Mouse (Mus musculus): ENCODE results near the gene Kif19a. TPM values are rescaled to one million over a fixed set of nuclear protein-coding genes. Genes with fewer than 3 reads are reported as not detected.

Kif19a gene
- polyA plus RNA-seq, 1 experiment, result 19.3 TPM

GRCm38 (mm10) chr11:114726965-114727825, 38.0 kb upstream of the Kif19a start, which contains the start of gene Dnaic2:
Dnaic2 (plus strand) TSS chr11:114727408.
- peak within 1 kb of the TSS; percentile 81 for H3K4me3 ChIP-seq (ENCODE audit: control insufficient read depth, low read depth, low read length)
- no peaks in the 10 kb centered on the region for H3K36me3 ChIP-seq (ENCODE audit: control insufficient read depth, insufficient read depth, low read length)
- no peak within 1 kb of the TSS for H3K27ac ChIP-seq (ENCODE audit: control insufficient read depth, insufficient read depth, low read depth, low read length)
- no peaks in the 10 kb centered on the region for H3K27me3 ChIP-seq (ENCODE audit: control insufficient read depth, insufficient read depth, low read length)
- TF ChIP-seq CTCF (IDR thresholded peaks at IDR 0.05; ENCODE audit: control insufficient read depth, insufficient read depth, insufficient replicate concordance, low read depth, low read length) (no peak), POLR2A (IDR thresholded peaks at IDR 0.05; ENCODE audit: control insufficient read depth, low read depth, low read length) (peak; percentile 40; the same call in 1 of the 2 replicates)
- H3K4me1 ChIP-seq (ENCODE audit: control insufficient read depth, insufficient read depth, low read length), result peaks cover 10% of the 10 kb centered on the region

DNA sequence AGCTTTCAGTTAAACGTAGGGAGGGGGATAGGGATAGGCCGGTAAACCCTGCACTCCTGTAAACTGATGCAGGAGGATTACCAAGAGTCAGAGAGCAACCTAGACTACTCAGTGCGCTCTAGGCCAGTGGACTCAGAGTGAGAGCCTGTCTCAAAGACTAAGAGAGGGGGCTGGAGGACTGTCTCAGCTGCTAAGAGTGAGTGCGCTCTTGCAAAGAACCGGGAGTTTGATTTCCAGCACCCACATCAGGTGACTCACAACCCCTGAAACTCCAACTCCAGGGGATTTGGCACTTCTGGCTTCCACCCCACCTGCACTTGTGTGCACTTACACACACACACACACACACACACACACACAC, 37.4 kb upstream of the Kif19a start:
- Histone ChIP-seq H3K27ac (ENCODE audit: control insufficient read depth, insufficient read depth, low read depth, low read length) (no peak overlapping the region), H3K36me3 (ENCODE audit: control insufficient read depth, insufficient read depth, low read length) (no peaks in the 10 kb centered on the region), H3K4me1 (ENCODE audit: control insufficient read depth, insufficient read depth, low read length) (peaks cover 12% of the 10 kb centered on the region), H3K27me3 (ENCODE audit: control insufficient read depth, insufficient read depth, low read length) (no peaks in the 10 kb centered on the region), H3K4me3 (ENCODE audit: control insufficient read depth, low read depth, low read length) (peak overlapping the region; percentile 81)
- TF ChIP-seq POLR2A (IDR thresholded peaks at IDR 0.05; ENCODE audit: control insufficient read depth, low read depth, low read length) (no peak), CTCF (IDR thresholded peaks at IDR 0.05; ENCODE audit: control insufficient read depth, insufficient read depth, insufficient replicate concordance, low read depth, low read length) (no peak)

DNA sequence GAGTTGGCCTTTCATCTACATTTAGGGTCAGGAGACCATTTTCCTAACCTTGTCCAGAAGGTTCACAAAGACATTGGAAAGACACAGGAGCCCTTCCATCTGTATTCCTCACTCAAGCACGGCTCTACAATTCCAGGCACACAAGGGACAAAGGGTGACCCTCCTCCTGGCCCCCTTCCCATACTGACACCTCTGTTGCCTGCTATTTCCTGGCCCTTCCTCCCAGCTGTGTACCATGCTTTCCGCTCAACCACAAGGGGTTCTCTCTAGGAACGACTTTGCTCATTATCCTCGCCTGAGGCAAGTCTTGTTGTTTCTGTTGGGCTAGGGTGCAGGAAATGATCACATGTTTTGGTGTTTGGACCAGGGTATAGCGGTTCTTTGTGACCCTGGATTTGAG, 36.9 kb upstream of the Kif19a start:
- Histone ChIP-seq H3K4me3 (ENCODE audit: control insufficient read depth, low read depth, low read length) (peak overlapping the region; percentile 81), H3K36me3 (ENCODE audit: control insufficient read depth, insufficient read depth, low read length) (no peaks in the 10 kb centered on the region), H3K4me1 (ENCODE audit: control insufficient read depth, insufficient read depth, low read length) (peaks cover 14% of the 10 kb centered on the region), H3K27ac (ENCODE audit: control insufficient read depth, insufficient read depth, low read depth, low read length) (no peak overlapping the region), H3K27me3 (ENCODE audit: control insufficient read depth, insufficient read depth, low read length) (no peaks in the 10 kb centered on the region)
- TF ChIP-seq POLR2A (IDR thresholded peaks at IDR 0.05; ENCODE audit: control insufficient read depth, low read depth, low read length), result no peak
- TF ChIP-seq CTCF (IDR thresholded peaks at IDR 0.05; ENCODE audit: control insufficient read depth, insufficient read depth, insufficient replicate concordance, low read depth, low read length), result no peak

GRCm38 (mm10) chr11:114729832-114730363, 35.3 kb upstream of the Kif19a start:
- Histone ChIP-seq H3K36me3 (ENCODE audit: control insufficient read depth, insufficient read depth, low read length) (no peaks in the 10 kb centered on the region; the same call in 1 of the 2 replicates), H3K4me3 (ENCODE audit: control insufficient read depth, low read depth, low read length) (no peak overlapping the region), H3K4me1 (ENCODE audit: control insufficient read depth, insufficient read depth, low read length) (peaks cover 16% of the 10 kb centered on the region), H3K27me3 (ENCODE audit: control insufficient read depth, insufficient read depth, low read length) (no peaks in the 10 kb centered on the region), H3K27ac (ENCODE audit: control insufficient read depth, insufficient read depth, low read depth, low read length) (no peak overlapping the region)
- TF ChIP-seq CTCF (IDR thresholded peaks at IDR 0.05; ENCODE audit: control insufficient read depth, insufficient read depth, insufficient replicate concordance, low read depth, low read length), result no peak
- TF ChIP-seq POLR2A (IDR thresholded peaks at IDR 0.05; ENCODE audit: control insufficient read depth, low read depth, low read length), result no peak

- Histone ChIP-seq H3K27me3 (ENCODE audit: control insufficient read depth, insufficient read depth, low read length) (no peaks in the 10 kb centered on the region), H3K27ac (ENCODE audit: control insufficient read depth, insufficient read depth, low read depth, low read length) (no peak overlapping the region), H3K4me3 (ENCODE audit: control insufficient read depth, low read depth, low read length) (no peak overlapping the region), H3K36me3 (ENCODE audit: control insufficient read depth, insufficient read depth, low read length) (no peaks in the 10 kb centered on the region; the same call in 1 of the 2 replicates), H3K4me1 (ENCODE audit: control insufficient read depth, insufficient read depth, low read length) (peaks cover 16% of the 10 kb centered on the region)
- no peak for TF ChIP-seq POLR2A (IDR thresholded peaks at IDR 0.05; ENCODE audit: control insufficient read depth, low read depth, low read length)
- no peak for TF ChIP-seq CTCF (IDR thresholded peaks at IDR 0.05; ENCODE audit: control insufficient read depth, insufficient read depth, insufficient replicate concordance, low read depth, low read length)
Measured at GRCm38 (mm10) chr11:114731711-114732110, 33.5 kb upstream of the Kif19a start.

DNA sequence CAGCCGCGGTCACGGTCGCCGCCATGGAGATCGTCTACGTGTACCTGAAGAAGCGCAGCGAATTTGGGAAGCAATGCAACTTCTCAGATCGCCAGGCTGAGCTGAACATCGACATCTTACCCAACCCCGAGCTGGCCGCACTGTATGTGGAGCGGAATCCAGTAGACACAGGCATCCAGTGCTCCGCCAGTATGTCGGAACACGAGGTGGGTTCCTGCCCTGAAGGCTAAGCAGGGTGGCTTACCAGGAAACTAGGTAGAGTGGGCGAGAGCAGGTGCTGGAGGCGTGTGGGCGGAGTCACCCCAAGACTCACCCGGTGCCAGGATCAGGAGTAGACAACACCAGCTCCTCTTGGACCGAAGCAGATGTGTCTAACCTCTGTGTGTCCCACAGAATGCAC, 32.3 kb upstream of the Kif19a start:
- Histone ChIP-seq H3K4me1 (ENCODE audit: control insufficient read depth, insufficient read depth, low read length) (peaks cover 5% of the 10 kb centered on the region), H3K4me3 (ENCODE audit: control insufficient read depth, low read depth, low read length) (peak overlapping the region; percentile 15), H3K27me3 (ENCODE audit: control insufficient read depth, insufficient read depth, low read length) (no peaks in the 10 kb centered on the region), H3K36me3 (ENCODE audit: control insufficient read depth, insufficient read depth, low read length) (no peaks in the 10 kb centered on the region; the same call in 1 of the 2 replicates), H3K27ac (ENCODE audit: control insufficient read depth, insufficient read depth, low read depth, low read length) (no peak overlapping the region)
- TF ChIP-seq POLR2A (IDR thresholded peaks at IDR 0.05; ENCODE audit: control insufficient read depth, low read depth, low read length), result no peak
- no peak for TF ChIP-seq CTCF (IDR thresholded peaks at IDR 0.05; ENCODE audit: control insufficient read depth, insufficient read depth, insufficient replicate concordance, low read depth, low read length)

GRCm38 (mm10) chr11:114736111-114736510, 29.1 kb upstream of the Kif19a start:
- no peak overlapping the region for H3K4me3 ChIP-seq (ENCODE audit: control insufficient read depth, low read depth, low read length)
- TF ChIP-seq POLR2A (IDR thresholded peaks at IDR 0.05; ENCODE audit: control insufficient read depth, low read depth, low read length), result no peak
- TF ChIP-seq CTCF (IDR thresholded peaks at IDR 0.05; ENCODE audit: control insufficient read depth, insufficient read depth, insufficient replicate concordance, low read depth, low read length), result no peak
- no peak overlapping the region for H3K27ac ChIP-seq (ENCODE audit: control insufficient read depth, insufficient read depth, low read depth, low read length)
- peaks cover 5% of the 10 kb centered on the region for H3K4me1 ChIP-seq (ENCODE audit: control insufficient read depth, insufficient read depth, low read length)
- H3K27me3 ChIP-seq (ENCODE audit: control insufficient read depth, insufficient read depth, low read length), result no peaks in the 10 kb centered on the region
- H3K36me3 ChIP-seq (ENCODE audit: control insufficient read depth, insufficient read depth, low read length), result no peaks in the 10 kb centered on the region; the same call in 1 of the 2 replicates

All from testis, adult 2 months (tissue).